Mouse (Mus musculus) thymus, adult 2 months (tissue): ENCODE data around the gene Brd3os.

Experiments used
- CTCF ChIP-seq: fragments of 200-500 bp; IDR thresholded peaks from 2 replicates; pipeline ENCODE4 v1.5.1; 2012; ENCODE audit warnings: mild to moderate bottlenecking, control low read depth, low read length, moderate library complexity, borderline replicate concordance; ENCODE audit not compliant: control insufficient read depth, poor library complexity, insufficient read depth; ENCODE audit errors: extremely low read depth
- POLR2A ChIP-seq: fragments of 200-500 bp; IDR thresholded peaks from 2 replicates; pipeline ENCODE4 v1.6.1; 2012; ENCODE audit warnings: mild to moderate bottlenecking, low read length, control low read depth, moderate library complexity; ENCODE audit not compliant: control insufficient read depth, poor library complexity, insufficient read depth; ENCODE audit errors: extremely low read depth

GRCm38 (mm10) chr2:27416425-27416824 lies 25.7 kb upstream of the Brd3os start:
- no peak for TF ChIP-seq POLR2A
- no peak for TF ChIP-seq CTCF
